Mouse (Mus musculus) hematopoietic stem cell, adult 5-6 weeks (primary cell): ENCODE results near the gene Olfr1076. TPM values are rescaled to one million over a fixed set of nuclear protein-coding genes. Genes with fewer than 3 reads are reported as not detected.
"Not testable (repeated sequence)": the region's sequence is repeated elsewhere in the genome, so short reads cannot be mapped to it uniquely, and the experiment has no call there.

Experiments used
- ATAC-seq, 2 experiments: fragments of 125-278 bp in 1 of 2; replicated peaks in 1 of 2; 2 replicates each; pipeline ENCODE4 v1.8.0; 2016 to 2017; ENCODE audit warnings: inconsistent platforms in 2 of 2, mild to moderate bottlenecking in 2 of 2, moderate number of reproducible peaks in 2 of 2, low read depth in 1 of 2, moderate TSS enrichment in 1 of 2; ENCODE audit not compliant: low FRiP score in 2 of 2, poor library complexity in 2 of 2, severe bottlenecking in 2 of 2, insufficient read depth in 1 of 2, low TSS enrichment in 1 of 2
- total RNA-seq: library from RNA; stranded (forward); fragments of 172-1452, 232-1000 nt; gene quantifications from 2 replicates; pipeline ENCODE4 v1.2.3, GENCODE M21; 2017

Olfr1076 gene
- total RNA-seq: not detected in 2 replicates

DNA sequence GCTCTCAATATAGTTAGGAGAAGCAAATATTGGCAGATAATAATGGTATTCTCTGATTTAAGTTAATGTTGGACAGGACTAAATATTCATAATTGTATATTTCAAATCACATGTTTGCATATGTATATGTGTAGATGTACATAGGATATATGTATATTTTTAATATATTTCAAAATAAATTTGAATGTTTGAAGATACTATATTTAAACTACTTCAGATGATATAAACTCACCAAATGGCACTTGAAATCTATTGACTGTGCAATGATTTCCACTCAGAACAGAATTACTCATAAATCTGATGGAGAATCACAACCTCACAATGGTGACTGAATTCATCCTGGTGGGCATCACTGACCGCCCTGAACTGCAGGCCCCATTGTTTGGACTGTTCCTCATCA, at the start of gene Olfr1076:
Olfr1076 (plus strand) TSS at position 301 of the 400 bp plus-strand sequence.
- no peak for ATAC-seq

GRCm38 (mm10) chr2:86460434-86460833, 47.8 kb upstream of the Olfr1076 start:
- ATAC-seq: no peak

DNA sequence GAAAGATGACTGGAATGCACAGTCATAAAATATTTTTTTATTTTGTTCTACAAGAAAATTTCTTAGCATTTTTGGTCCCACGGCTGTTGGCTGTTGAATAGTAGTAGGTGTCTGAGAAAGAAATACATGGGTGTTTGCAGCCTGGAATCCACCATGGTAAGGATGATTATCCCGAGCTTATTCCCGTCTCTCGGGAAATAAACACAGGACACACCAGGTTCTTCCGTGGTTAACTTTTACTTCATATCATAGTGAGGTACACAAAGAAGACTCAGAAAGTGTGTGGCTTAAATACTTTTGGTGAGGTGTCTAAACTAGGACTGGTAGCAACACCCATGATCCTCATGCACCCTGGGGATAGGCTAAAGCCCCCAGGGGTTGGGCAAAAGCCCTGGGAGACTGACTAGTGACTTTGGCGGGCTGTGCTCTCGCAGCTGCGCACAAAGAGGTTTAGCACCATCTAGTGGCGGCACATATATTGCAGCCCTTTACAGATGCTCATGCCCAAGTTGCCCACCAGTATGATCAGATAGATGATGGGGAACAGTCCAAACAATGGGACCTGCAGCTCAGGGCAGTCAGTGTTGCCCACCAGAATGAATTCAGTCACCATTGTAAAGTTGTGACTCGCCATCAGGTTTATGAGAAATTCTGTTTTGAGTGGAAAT, 43.7 kb upstream of the Olfr1076 start:
- ATAC-seq: peak; percentile 32 to 58; a peak in 2 of 4 replicates

DNA sequence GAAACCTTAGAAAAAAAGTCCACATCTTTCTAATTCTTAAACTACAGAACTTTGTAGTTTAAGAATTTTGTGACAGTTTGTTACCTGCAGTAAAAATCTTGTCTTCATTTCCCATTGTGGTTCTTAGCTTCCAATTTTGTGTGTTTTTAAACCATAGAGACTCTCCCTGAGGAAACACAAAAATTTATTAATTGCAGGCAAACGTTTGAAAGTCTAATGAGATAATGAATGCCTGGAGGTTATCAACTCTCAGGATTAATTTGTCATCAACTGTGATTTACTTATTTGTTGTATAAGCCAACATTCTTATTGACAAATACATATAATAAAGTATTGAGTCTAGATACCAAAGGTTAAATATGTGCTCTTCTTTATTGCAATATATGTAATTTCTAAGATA, 21.0 kb upstream of the Olfr1076 start, which contains the start of gene Olfr228:
Olfr228 (minus strand) TSS at position 101 of the 400 bp plus-strand sequence.
- ATAC-seq: no peak

- ATAC-seq: no peak
These were observed 22.7 kb downstream of the Olfr1076 start for GRCm38 (mm10) chr2:86530991-86531390.

DNA sequence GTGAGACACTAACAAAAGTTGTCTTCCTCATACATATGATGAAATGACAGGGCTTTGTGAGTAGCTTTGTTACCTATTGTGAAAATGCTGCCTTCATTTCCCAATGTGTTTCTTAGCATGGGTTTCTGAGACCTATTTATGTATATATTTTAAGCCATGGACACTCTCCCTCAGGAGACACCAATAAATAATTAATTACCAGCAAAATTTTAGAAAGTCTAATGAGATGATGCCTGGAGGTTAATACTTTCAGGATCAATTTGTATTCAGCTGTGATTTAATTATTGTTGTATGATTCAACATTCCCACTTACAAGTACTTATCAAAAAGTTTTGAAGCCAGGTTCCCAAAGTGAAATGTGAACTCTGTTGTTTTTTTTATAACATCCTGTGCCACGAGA, 34.1 kb downstream of the Olfr1076 start, which contains the start of gene Olfr1079:
Olfr1079 (minus strand) TSS at position 101 of the 400 bp plus-strand sequence.
- no peak for ATAC-seq

- not testable (repeated sequence) for ATAC-seq
These were observed 49.9 kb downstream of the Olfr1076 start, which contains the start of gene Olfr1080 for GRCm38 (mm10) chr2:86558135-86558534. Gene Olfr1080 (minus strand): TSS chr2:86558235.

Other genes starting within 250 kb of the Olfr1076 start
- not detected in 2 replicates for gene Olfr1051, start 229.4 kb upstream of the Olfr1076 start, total RNA-seq
- gene Olfr1052, start 216.0 kb upstream of the Olfr1076 start, total RNA-seq: not detected in 2 replicates
- gene Olfr1053, start 193.2 kb upstream of the Olfr1076 start, total RNA-seq: not detected in 2 replicates
- gene Olfr1054, start 173.0 kb upstream of the Olfr1076 start, total RNA-seq: not detected in 2 replicates
- gene Olfr1055, start 158.2 kb upstream of the Olfr1076 start, total RNA-seq: not detected in 2 replicates
- gene Olfr1056, start 146.0 kb upstream of the Olfr1076 start, total RNA-seq: not detected in 2 replicates
- gene Olfr1057, start 130.1 kb upstream of the Olfr1076 start, total RNA-seq: not detected in 2 replicates
- gene Olfr1058, start 119.9 kb upstream of the Olfr1076 start, total RNA-seq: not detected in 2 replicates
- not detected in 2 replicates for gene Olfr1061, start 94.4 kb upstream of the Olfr1076 start, total RNA-seq
- not detected in 2 replicates for gene Olfr1062, start 81.7 kb upstream of the Olfr1076 start, total RNA-seq
- not detected in 2 replicates for gene Olfr1065, start 57.9 kb upstream of the Olfr1076 start, total RNA-seq
- gene Olfr1066, start 52.2 kb upstream of the Olfr1076 start, total RNA-seq: not detected in 2 replicates
- gene Olfr228, start 21.1 kb upstream of the Olfr1076 start, total RNA-seq: not detected in 2 replicates
- not detected in 2 replicates for gene Olfr1079, start 34.0 kb downstream of the Olfr1076 start, total RNA-seq
- not detected in 2 replicates for gene Olfr1080, start 49.8 kb downstream of the Olfr1076 start, total RNA-seq
- not detected in 2 replicates for gene Olfr1082, start 90.5 kb downstream of the Olfr1076 start, total RNA-seq
- not detected in 2 replicates for gene Olfr1084, start 131.3 kb downstream of the Olfr1076 start, total RNA-seq
- gene Olfr1085, start 153.6 kb downstream of the Olfr1076 start, total RNA-seq: not detected in 2 replicates
- not detected in 2 replicates for gene Olfr1086, start 171.6 kb downstream of the Olfr1076 start, total RNA-seq
- gene Olfr1087, start 189.9 kb downstream of the Olfr1076 start, total RNA-seq: not detected in 2 replicates
- gene Olfr1089, start 225.2 kb downstream of the Olfr1076 start, total RNA-seq: not detected in 2 replicates